Mouse (Mus musculus) CH12.LX (cell line): ENCODE data around the gene Tmem199.

Experiments used
- CTCF ChIP-seq, 2 experiments: IDR thresholded peaks in 1 of 2; conservative IDR thresholded peaks in 1 of 2; 2 replicates each; pipeline ENCODE4 v1.5.1; 2011 to 2012; ENCODE audit warnings: low read depth in 2 of 2, low read length in 2 of 2, improper control_type of control experiment in 1 of 2, inconsistent platforms in 1 of 2, mild to moderate bottlenecking in 1 of 2, moderate library complexity in 1 of 2
- EP300 ChIP-seq: IDR thresholded peaks from 2 replicates; pipeline ENCODE4 v1.6.1; 2011; ENCODE audit warnings: low read length, improper control_type of control experiment
- IRF4 ChIP-seq: IDR thresholded peaks from 2 replicates; pipeline ENCODE4 v1.6.1; 2014; ENCODE audit warnings: low read depth, mild to moderate bottlenecking, inconsistent platforms, low read length, improper control_type of control experiment
- MAZ ChIP-seq: IDR thresholded peaks from 2 replicates; pipeline ENCODE4 v1.6.1; 2012; ENCODE audit warnings: low read depth, mild to moderate bottlenecking, inconsistent platforms, low read length, improper control_type of control experiment, moderate library complexity
- POLR2A ChIP-seq: IDR thresholded peaks from 2 replicates; pipeline ENCODE4 v1.6.1; 2011; ENCODE audit warnings: low read depth, mild to moderate bottlenecking, improper control_type of control experiment, low read length
- SIN3A ChIP-seq: IDR thresholded peaks from 2 replicates; pipeline ENCODE4 v1.6.1; 2012; ENCODE audit warnings: low read length, improper control_type of control experiment, inconsistent platforms
- USF1 ChIP-seq: IDR thresholded peaks from 2 replicates; pipeline ENCODE4 v1.6.1; 2014; ENCODE audit warnings: low read depth, mild to moderate bottlenecking, inconsistent platforms, low read length, improper control_type of control experiment
- ZC3H11A ChIP-seq: IDR thresholded peaks from 2 replicates; pipeline ENCODE4 v1.6.1; 2012; ENCODE audit warnings: low read depth, mild to moderate bottlenecking, inconsistent platforms, low read length, improper control_type of control experiment

- TF ChIP-seq MAZ (no peak), CTCF (conservative IDR thresholded peaks at IDR 0.05 in 1 of 2, IDR thresholded peaks at IDR 0.05 in 1 of 2; ENCODE audit: low read depth in 2 of 2, low read length in 2 of 2) (no peak), POLR2A (no peak), IRF4 (no peak), ZC3H11A (no peak), USF1 (no peak), EP300 (no peak), SIN3A (no peak)
Observed at GRCm38 (mm10) chr11:78490781-78491241, 21.2 kb downstream of the Tmem199 start.
